Mouse (Mus musculus): ENCODE measurements around the gene Mob2. TPM values are rescaled to one million over a fixed set of nuclear protein-coding genes. Genes with fewer than 3 reads are reported as not detected.

Gene Mob2
- total and polyA plus RNA-seq, 3 experiments: 22.4 to 30.5 (median 27.3) TPM

DNA sequence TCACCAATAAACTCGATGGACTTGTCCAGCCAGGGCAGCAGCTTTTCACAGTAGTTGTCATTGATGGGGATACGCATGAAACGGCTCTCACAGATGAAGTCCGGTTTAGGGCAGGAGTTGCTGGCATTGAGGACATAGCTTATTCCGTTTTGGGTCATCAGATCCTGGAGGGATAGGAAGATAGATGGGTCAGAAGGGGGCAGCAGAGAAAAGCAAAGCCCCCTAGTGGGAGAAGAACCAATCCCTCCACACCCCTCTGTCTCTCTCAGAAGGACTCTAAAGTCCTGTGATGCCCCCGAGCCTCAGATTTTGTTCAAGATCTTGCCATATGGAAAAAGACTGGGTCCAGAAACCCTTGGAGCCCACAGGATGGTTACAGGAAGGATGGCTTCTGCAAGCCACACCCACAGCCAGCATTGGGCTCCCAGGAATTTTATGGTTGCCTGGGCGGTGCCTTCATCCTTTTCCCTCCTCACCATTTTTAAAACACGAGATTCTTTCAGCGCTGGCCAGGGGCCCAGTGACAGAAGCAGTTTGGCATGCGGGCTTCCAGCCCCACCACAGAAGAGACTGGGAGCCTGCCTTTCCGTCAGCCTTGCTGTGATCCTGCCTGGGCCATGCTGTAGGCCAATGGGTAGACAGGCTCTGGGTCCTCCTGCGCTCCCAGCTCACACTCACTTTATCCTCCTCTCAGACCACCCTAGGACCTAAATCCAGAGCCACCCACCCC is 22.9 kb upstream of the Mob2 start:
- Histone ChIP-seq H3K4me1 (ENCODE audit: control insufficient read depth in 1 of 2, insufficient read depth in 2 of 2) (no peaks in the 10 kb centered on the region), H3K9me3 (replicated peaks; ENCODE audit: low read length) (no peaks in the 10 kb centered on the region), H3K79me2 (replicated peaks; ENCODE audit: control insufficient read depth, extremely low read depth, insufficient read depth, poor library complexity, severe bottlenecking) (no peaks in the 10 kb centered on the region), H3K27ac (ENCODE audit: insufficient read depth, low read depth) (no peak overlapping the region), H3K4me3 (replicated peaks in 1 of 3; ENCODE audit: low read depth in 2 of 3, low read length in 2 of 3, poor library complexity in 1 of 3) (no peak overlapping the region), H3K4me2 (ENCODE audit: insufficient read depth, low read depth, poor library complexity, severe bottlenecking) (no peak overlapping the region), H3K27me3 (replicated peaks) (peaks cover 48% of the 10 kb centered on the region), H3K9ac (ENCODE audit: insufficient read depth, low read depth) (no peak overlapping the region), H3K36me3 (replicated peaks in 1 of 2; ENCODE audit: control insufficient read depth in 1 of 2, insufficient read depth in 1 of 2, low read length in 1 of 2) (peaks cover 15 to 32% of the 10 kb centered on the region in 2 experiments)
- dilution Hi-C loops (cut with MboI; ENCODE audit: extremely low pct_ligation_motif_present, extremely low pct_unique_long_range_greater_than_20kb, low sequenced_read_pairs) (no loop called here), in situ Hi-C loops (cut with MboI; ENCODE audit: low pct_ligation_motif_present, low pct_unique_long_range_greater_than_20kb, low sequenced_read_pairs) (no loop called here)
- no peak for TF ChIP-seq E2F4 (IDR thresholded peaks at IDR 0.05; ENCODE audit: insufficient replicate concordance, low read depth, low read length)
- no peak for TF ChIP-seq ELF1 (IDR thresholded peaks at IDR 0.05; ENCODE audit: low read depth, low read length)
- peak in 1 of 2 experiments; percentile 53; a peak in 2 of 4 replicates for TF ChIP-seq CTCF (conservative IDR thresholded peaks at IDR 0.05 in 1 of 2, IDR thresholded peaks at IDR 0.05 in 1 of 2; ENCODE audit: low read depth in 2 of 2, low read length in 2 of 2)
- DNase-seq (ENCODE audit: extremely low read depth): no peak

DNA sequence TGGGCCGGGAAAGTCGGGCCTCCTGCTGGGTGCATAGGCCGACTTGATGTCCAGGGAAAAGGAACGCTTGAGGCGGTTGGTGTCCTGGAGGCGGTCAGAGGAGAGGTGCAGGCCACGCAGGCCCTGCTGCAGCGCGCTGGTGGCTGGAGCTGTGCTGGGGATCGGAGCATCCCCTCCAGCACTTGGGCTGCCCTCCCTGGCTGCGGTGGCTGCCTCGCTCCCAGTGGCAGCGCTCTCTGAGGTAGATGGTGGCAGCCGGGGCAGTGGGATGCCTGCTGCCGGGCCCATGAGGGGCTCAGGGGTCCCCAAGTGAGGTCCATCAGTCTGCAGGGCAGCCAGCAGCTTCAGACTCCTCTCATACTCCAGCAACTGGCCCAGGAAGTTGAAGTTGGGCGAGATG is 21.7 kb upstream of the Mob2 start:
- peaks cover 13 to 29% of the 10 kb centered on the region in 2 experiments for H3K36me3 ChIP-seq (replicated peaks in 1 of 2; ENCODE audit: control insufficient read depth in 1 of 2, insufficient read depth in 1 of 2, low read length in 1 of 2)
- H3K4me2 ChIP-seq (ENCODE audit: insufficient read depth, low read depth, poor library complexity, severe bottlenecking): no peak overlapping the region
- no peaks in the 10 kb centered on the region for H3K79me2 ChIP-seq (replicated peaks; ENCODE audit: control insufficient read depth, extremely low read depth, insufficient read depth, poor library complexity, severe bottlenecking)
- no peak for DNase-seq (ENCODE audit: extremely low read depth)
- in situ Hi-C loops (cut with MboI; ENCODE audit: low pct_ligation_motif_present, low pct_unique_long_range_greater_than_20kb, low sequenced_read_pairs) (no loop called here), dilution Hi-C loops (cut with MboI; ENCODE audit: extremely low pct_ligation_motif_present, extremely low pct_unique_long_range_greater_than_20kb, low sequenced_read_pairs) (no loop called here)
- peaks cover 52% of the 10 kb centered on the region for H3K27me3 ChIP-seq (replicated peaks)
- no peak overlapping the region for H3K27ac ChIP-seq (ENCODE audit: insufficient read depth, low read depth)
- H3K4me1 ChIP-seq (ENCODE audit: control insufficient read depth in 1 of 2, insufficient read depth in 2 of 2): no peaks in the 10 kb centered on the region
- H3K9me3 ChIP-seq (replicated peaks; ENCODE audit: low read length): no peaks in the 10 kb centered on the region
- H3K9ac ChIP-seq (ENCODE audit: insufficient read depth, low read depth): no peak overlapping the region
- H3K4me3 ChIP-seq (replicated peaks in 1 of 3; ENCODE audit: low read depth in 2 of 3, low read length in 2 of 3, poor library complexity in 1 of 3): no peak overlapping the region
- TF ChIP-seq MYC (IDR thresholded peaks at IDR 0.05; ENCODE audit: low read depth, low read length): no peak
- no peak for TF ChIP-seq JUND (conservative IDR thresholded peaks at IDR 0.05; ENCODE audit: low read depth, low read length)
- TF ChIP-seq MXI1 (IDR thresholded peaks at IDR 0.05; ENCODE audit: low read depth, low read length): no peak
- no peak for TF ChIP-seq CHD2 (IDR thresholded peaks at IDR 0.05; ENCODE audit: low read length)
- TF ChIP-seq SMC3 (IDR thresholded peaks at IDR 0.05; ENCODE audit: low read depth, low read length): no peak
- no peak for TF ChIP-seq MAX (IDR thresholded peaks at IDR 0.05; ENCODE audit: low read length)
- TF ChIP-seq TCF12 (IDR thresholded peaks at IDR 0.05; ENCODE audit: low read depth, low read length): no peak
- TF ChIP-seq ETS1 (conservative IDR thresholded peaks at IDR 0.05; ENCODE audit: low read depth, low read length): no peak
- TF ChIP-seq MEF2A (IDR thresholded peaks at IDR 0.05; ENCODE audit: borderline replicate concordance, low read depth, low read length): no peak
- no peak for TF ChIP-seq USF1 (IDR thresholded peaks at IDR 0.05; ENCODE audit: low read depth, low read length)

DNA sequence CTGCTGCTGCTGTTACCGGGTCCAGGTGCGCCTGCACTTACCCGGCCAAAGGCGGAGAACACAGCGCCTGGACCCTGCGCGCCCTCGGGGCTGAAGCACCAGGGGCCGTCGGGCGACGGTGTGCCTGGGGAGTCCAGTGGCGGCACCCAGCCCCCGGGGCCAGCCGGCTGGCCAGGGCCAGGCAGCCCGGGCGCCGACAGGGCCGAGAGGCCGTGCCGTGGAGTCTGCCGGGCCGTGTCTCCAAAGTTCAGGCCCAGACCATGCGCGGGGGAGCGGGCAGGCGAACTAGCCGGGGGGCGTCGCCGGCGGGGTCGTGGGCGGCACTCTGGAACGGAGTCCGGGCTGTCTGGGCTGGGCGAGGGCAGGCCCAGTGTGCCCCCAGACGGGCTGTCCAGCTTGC is 21.3 kb upstream of the Mob2 start:
- no peaks in the 10 kb centered on the region for H3K9me3 ChIP-seq (replicated peaks; ENCODE audit: low read length)
- no peaks in the 10 kb centered on the region for H3K79me2 ChIP-seq (replicated peaks; ENCODE audit: control insufficient read depth, extremely low read depth, insufficient read depth, poor library complexity, severe bottlenecking)
- no peak overlapping the region for H3K4me2 ChIP-seq (ENCODE audit: insufficient read depth, low read depth, poor library complexity, severe bottlenecking)
- H3K4me3 ChIP-seq (replicated peaks in 1 of 3; ENCODE audit: low read depth in 2 of 3, low read length in 2 of 3, poor library complexity in 1 of 3): no peak overlapping the region
- no peak overlapping the region for H3K27ac ChIP-seq (ENCODE audit: insufficient read depth, low read depth)
- TF ChIP-seq USF2 (conservative IDR thresholded peaks at IDR 0.05; ENCODE audit: low read depth, low read length) (no peak), POLR2AphosphoS2 (IDR thresholded peaks at IDR 0.05; ENCODE audit: low read depth, low read length) (no peak), KAT2A (IDR thresholded peaks at IDR 0.05; ENCODE audit: insufficient replicate concordance, low read length) (no peak), MXI1 (IDR thresholded peaks at IDR 0.05; ENCODE audit: low read depth, low read length) (no peak), MYC (IDR thresholded peaks at IDR 0.05; ENCODE audit: low read depth, low read length) (no peak), USF1 (IDR thresholded peaks at IDR 0.05; ENCODE audit: low read depth, low read length) (no peak), RAD21 (IDR thresholded peaks at IDR 0.05; ENCODE audit: low read depth, low read length) (no peak), ELF1 (IDR thresholded peaks at IDR 0.05; ENCODE audit: low read depth, low read length) (no peak), CHD2 (IDR thresholded peaks at IDR 0.05; ENCODE audit: low read length) (no peak), JUND (conservative IDR thresholded peaks at IDR 0.05; ENCODE audit: low read depth, low read length) (no peak), BHLHE40 (IDR thresholded peaks at IDR 0.05; ENCODE audit: low read depth, low read length) (no peak), IRF4 (IDR thresholded peaks at IDR 0.05; ENCODE audit: low read depth, low read length) (no peak), CTCF (conservative IDR thresholded peaks at IDR 0.05 in 1 of 2, IDR thresholded peaks at IDR 0.05 in 1 of 2; ENCODE audit: low read depth in 2 of 2, low read length in 2 of 2) (no peak), ZC3H11A (IDR thresholded peaks at IDR 0.05; ENCODE audit: low read depth, low read length) (no peak), RCOR1 (conservative IDR thresholded peaks at IDR 0.05; ENCODE audit: low read depth, low read length) (no peak), ZNF384 (IDR thresholded peaks at IDR 0.05; ENCODE audit: low read depth, low read length) (no peak), MAFK (IDR thresholded peaks at IDR 0.05; ENCODE audit: insufficient replicate concordance, low read length) (no peak)
- no peaks in the 10 kb centered on the region for H3K4me1 ChIP-seq (ENCODE audit: control insufficient read depth in 1 of 2, insufficient read depth in 2 of 2)
- H3K27me3 ChIP-seq (replicated peaks): peaks cover 57% of the 10 kb centered on the region
- no peak overlapping the region for H3K9ac ChIP-seq (ENCODE audit: insufficient read depth, low read depth)
- no peak for DNase-seq (ENCODE audit: extremely low read depth)
- H3K36me3 ChIP-seq (replicated peaks in 1 of 2; ENCODE audit: control insufficient read depth in 1 of 2, insufficient read depth in 1 of 2, low read length in 1 of 2): peaks cover 13 to 29% of the 10 kb centered on the region in 2 experiments
- in situ Hi-C loops (cut with MboI; ENCODE audit: low pct_ligation_motif_present, low pct_unique_long_range_greater_than_20kb, low sequenced_read_pairs): no loop called here
- dilution Hi-C loops (cut with MboI; ENCODE audit: extremely low pct_ligation_motif_present, extremely low pct_unique_long_range_greater_than_20kb, low sequenced_read_pairs): no loop called here
